Mouse (Mus musculus) gastrocnemius, adult 2 months (tissue): ENCODE measurements around the gene Cdca4. TPM values are rescaled to one million over a fixed set of nuclear protein-coding genes. Genes with fewer than 3 reads are reported as not detected.

ENCODE experiments used
- DNase-seq: peaks from one replicate; pipeline ENCODE4 v3.0.0; 2022
- H3K27ac ChIP-seq: fragments of 200-600 bp; 2 replicates; pipeline ENCODE4 v1.8.1; 2022; ENCODE audit warnings: mild to moderate bottlenecking
- H3K4me3 ChIP-seq: fragments of 200-600 bp; 2 replicates; pipeline ENCODE4 v1.8.1; 2022; ENCODE audit warnings: mild to moderate bottlenecking, moderate library complexity
- CTCF ChIP-seq: fragments of 200-600 bp; IDR thresholded peaks from 2 replicates; pipeline ENCODE4 v1.8.1; 2022; ENCODE audit warnings: antibody characterized with exemption, mild to moderate bottlenecking, moderate library complexity
- intact Hi-C: fragments of 180-260 bp; cut with DNase I; formaldehyde crosslinking; loops from one replicate; pipeline ENCODE4 v1.15.1; 2025
- long read RNA-seq, 2 experiments: library from polyadenylated mRNA; stranded (forward); transcript quantifications; one replicate each; pipeline ENCODE4 v2.0.0; 2021
- total RNA-seq, 2 experiments: library from RNA; stranded (reverse); gene quantifications; 2 replicates each; pipeline ENCODE4 v1.2.3; 2021

Cdca4 gene
- total RNA-seq, result 1 to 10 TPM; 3.0 to 3.1 TPM
- long read RNA-seq, experiment 1, partial matches to known transcripts, result 0 of 1 reads
- long read RNA-seq, experiment 1, other reads (novel, unspliced or antisense), result 0 of 1 reads
- long read RNA-seq, experiment 2, partial matches to known transcripts, result 0 of 5 reads
- long read RNA-seq, experiment 2, other reads (novel, unspliced or antisense), result 1 of 5 reads

DNA sequence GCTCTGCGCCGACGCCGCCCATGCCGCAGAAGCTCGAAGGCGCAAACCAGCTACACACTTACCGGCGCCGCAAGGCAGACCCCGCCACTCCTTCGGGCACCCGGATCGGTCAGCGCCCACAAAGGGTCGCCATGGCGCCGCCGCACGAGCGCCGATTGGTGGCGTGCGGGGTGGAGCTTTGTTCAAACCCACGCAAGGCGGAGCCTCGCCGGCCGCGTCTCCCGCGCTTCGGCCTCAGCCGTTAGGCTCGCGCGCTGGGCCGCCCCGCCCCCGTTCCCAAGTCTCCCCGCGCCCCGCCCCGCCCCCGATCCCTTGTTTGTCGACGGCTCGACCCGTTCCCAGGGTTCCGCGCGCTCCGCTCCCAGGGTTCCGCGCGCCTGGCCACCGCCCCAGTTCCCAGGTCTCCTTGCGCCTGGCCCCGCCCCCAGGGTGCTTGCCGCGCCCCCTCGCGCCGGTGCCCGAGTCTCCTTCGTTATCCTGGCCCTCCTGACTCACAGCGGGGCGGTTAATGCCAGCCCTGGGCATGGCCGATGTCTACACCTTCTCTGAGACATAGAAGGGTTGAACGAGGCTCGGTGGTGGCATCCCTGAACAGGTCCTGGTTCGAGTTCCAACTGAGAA lies at the start of gene Cdca4:
TSS of gene Cdca4 (minus strand) at position 180 of the 621 bp plus-strand sequence.
- intact Hi-C loops, result loop anchor here (2.0 to 10.0 kb wide), 3 partner anchors 21 to 1015 kb away; partner anchors contain the start of genes Clba1, Xrcc3 and Zfyve21
- H3K27ac ChIP-seq, result peak within 1 kb of the TSS; percentile 93
- peak; percentile 100 for DNase-seq
- peak; percentile 33 for TF ChIP-seq CTCF
- peak within 1 kb of the TSS; percentile 95 for H3K4me3 ChIP-seq

DNA sequence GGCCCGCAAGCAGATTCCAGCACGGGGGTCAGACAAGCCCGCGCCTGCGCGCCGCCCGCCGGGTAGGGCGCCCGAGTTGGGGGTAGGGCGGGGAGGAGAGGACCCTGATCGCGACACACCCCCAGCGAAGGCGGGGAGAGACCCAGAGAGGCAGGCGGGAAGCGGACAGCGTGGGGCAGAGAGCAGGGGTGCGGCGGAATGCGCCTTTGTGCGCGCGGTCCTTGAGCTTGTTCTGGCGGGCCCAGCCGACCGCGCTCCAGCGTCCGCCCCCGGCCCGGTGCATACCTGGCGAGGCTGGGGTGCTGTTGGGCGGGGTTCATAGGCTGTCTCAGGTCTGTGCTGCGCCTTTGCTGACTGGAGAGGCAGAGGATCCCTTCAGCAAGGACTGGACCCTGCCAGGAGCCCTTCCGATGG lies 48.4 kb upstream of the Cdca4 start:
- Histone ChIP-seq H3K4me3 (peak overlapping the region; percentile 64), H3K27ac (peak overlapping the region; percentile 76)
- DNase-seq, result no peak
- intact Hi-C loops, result loop anchor here (5.0 to 10.0 kb wide), 4 partner anchors 40 to 227 kb away; partner anchors contain the start of gene Nudt14
- TF ChIP-seq CTCF, result no peak

DNA sequence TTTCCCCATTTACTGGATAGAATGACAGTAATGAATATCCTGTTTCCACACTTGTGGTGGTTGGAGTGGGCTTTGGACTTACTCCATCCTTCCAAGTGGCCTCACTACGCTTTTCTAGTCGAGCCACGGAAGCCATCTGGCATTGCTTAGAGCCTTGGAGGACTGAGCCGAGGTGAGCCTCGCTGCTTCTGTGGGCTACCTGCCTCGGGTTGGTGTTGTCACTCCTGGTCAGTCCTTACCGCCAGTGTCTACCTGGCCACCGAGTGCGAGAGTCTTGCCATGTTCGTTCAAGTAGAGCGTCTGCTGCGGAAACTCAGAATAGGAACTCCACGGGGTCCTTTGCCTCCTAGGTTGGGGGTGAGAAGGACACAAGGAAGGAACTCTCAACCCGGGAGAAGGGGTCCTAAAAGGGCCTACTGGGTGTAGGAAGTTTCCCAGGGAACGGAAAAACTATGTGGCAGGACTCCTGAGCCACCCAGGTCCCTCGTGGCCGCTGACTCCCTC lies 47.9 kb upstream of the Cdca4 start:
- intact Hi-C loops, result loop anchor here (5.0 to 10.0 kb wide), 4 partner anchors 40 to 228 kb away; partner anchors contain the start of gene Nudt14
- Histone ChIP-seq H3K27ac (peak overlapping the region; percentile 76), H3K4me3 (peak overlapping the region; percentile 64)
- DNase-seq, result no peak
- no peak for TF ChIP-seq CTCF

DNA sequence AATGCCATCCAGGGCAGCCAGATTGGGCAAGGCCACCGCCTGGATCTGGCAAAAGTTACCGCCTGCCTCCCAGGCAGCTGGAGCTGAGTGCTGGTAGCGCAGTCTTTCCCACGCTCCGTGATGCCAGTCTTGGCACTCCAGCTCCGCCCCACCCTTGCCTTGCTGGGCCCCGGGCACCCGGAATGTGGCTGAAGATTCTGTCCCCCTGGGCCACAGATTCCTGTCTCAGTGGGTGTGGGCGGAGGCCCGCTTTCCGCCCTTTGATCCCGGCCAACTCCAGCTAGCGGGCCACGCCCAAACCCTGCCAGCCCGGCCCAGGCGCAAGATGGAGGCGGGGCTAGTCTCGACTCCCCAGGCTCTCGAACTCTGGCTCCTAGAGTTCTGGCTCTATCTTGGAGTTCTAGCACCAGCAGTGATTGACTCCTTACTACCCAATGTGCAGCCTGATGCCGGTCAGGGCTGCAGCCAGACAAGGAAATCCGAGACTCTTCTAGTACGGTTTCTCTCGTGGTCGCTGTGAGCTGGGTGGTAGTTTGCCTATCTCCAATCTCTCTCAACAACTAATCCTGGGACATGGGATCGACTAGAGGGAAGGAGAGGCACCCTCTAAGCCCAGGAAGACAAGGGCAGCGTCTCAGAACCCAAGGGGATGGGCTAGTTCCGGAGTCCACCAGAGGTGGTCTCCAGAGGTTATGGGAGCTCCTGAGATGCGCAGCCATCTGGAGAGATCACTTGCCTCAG lies 47.3 kb upstream of the Cdca4 start:
- Histone ChIP-seq H3K4me3 (peak overlapping the region; percentile 64), H3K27ac (peak overlapping the region; percentile 76)
- intact Hi-C loops, result loop anchor here (5.0 to 10.0 kb wide), 4 partner anchors 41 to 228 kb away; partner anchors contain the start of gene Nudt14
- peak; percentile 80 for DNase-seq
- TF ChIP-seq CTCF, result no peak

DNA sequence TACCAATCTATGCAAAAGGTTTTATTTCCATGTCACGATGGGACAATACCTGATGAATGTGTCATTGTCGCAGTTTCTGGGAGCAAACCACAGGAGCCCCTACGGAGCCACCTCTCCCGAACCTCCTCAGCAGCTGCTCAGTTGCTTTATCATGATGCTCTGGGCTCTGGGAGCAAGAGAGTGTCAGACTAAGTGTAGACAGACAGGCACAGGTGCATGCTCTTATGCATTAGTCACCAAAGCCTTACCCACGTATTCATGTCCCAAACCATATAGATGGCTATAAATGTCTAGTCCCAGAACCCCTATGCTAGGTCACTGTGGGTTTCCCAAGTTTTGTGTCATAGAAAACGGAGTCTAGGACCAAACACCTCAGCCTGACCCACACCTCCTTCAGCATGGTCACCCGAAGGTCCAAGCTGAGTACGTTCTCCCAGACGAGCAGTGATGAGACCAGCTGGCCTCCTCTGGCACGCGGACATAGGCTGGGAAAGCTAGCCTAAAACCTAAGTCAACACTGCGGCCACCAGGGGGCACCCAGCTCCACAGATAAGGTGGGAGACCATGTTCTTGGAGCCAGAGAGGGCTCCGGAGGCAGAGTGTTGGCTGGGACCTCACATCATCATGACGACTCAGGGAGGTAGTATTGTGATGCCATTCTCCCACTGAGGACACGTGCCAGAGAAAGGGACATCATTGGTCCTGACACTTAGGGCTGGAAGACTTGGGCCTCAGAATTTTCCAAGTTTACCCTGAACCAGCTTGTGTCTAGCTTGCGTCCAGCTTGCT lies 46.2 kb upstream of the Cdca4 start:
- Histone ChIP-seq H3K4me3 (peak overlapping the region; percentile 64), H3K27ac (peak overlapping the region; percentile 76)
- peak; percentile 96 for DNase-seq
- peak; percentile 92 for TF ChIP-seq CTCF
- intact Hi-C loops, result loop anchor here (1.0 to 10.0 kb wide), 5 partner anchors 42 to 229 kb away; partner anchors contain the start of gene Nudt14

DNA sequence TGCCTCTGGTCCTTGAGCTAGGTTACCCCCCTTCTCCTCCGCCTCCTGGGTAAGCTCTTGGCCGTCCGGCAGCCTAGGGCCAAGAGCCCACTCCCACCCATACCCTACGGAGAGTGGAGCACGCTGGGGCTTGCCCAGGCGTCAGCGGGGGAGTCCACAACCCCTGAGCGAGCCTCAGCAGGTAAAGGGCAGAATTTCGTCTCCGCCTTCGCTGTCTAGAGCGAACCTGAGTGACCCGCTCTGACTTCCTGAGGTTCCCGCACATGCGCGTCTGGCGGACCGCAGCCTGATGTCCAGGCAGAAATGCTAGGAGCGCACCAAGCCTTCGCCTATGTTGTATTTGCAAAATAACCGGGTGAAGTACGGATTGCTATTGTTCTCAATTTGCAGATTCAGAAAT lies 45.0 kb upstream of the Cdca4 start:
- no peak for DNase-seq
- no peak for TF ChIP-seq CTCF
- no peak overlapping the region for H3K4me3 ChIP-seq
- intact Hi-C loops, result loop anchor here (10.0 kb wide), 1 partner anchor 231 kb away; no protein-coding TSS in a partner anchor
- no peak overlapping the region for H3K27ac ChIP-seq

DNA sequence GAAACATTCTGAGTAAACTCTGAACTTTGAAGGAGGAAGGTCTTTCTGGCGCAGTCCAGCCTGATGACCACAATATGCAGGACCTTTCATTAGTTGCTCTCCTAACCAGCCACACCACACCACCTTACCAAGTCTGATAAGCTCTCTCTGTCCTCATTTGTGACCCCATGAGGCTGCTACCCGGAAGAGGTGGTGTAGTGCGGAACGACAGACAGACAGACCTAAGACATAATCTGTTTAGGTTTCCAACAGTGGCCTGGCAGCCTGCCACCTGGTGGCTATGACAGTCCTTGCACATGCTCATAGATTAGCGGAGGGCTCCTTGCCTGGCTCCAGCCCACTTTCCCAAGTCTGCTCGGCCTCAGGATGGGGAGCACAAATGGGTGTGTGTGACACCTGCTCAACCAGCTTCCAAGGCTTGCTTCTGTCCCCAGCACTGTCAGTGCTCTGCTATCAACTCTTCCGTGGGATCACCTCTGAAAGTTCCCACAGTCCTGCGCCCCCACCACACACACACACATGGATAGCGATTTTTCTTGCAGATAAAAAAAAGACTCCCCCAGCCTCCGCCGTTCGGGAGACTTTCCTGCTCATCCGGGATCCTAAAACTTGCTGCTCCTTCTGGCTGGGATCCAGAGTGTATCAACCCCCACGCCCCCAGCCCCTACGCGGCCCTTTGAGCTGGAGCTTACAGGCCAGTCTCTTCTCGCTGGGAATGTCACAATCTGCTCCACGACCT lies 44.4 kb upstream of the Cdca4 start:
- peak; percentile 65 for DNase-seq

DNA sequence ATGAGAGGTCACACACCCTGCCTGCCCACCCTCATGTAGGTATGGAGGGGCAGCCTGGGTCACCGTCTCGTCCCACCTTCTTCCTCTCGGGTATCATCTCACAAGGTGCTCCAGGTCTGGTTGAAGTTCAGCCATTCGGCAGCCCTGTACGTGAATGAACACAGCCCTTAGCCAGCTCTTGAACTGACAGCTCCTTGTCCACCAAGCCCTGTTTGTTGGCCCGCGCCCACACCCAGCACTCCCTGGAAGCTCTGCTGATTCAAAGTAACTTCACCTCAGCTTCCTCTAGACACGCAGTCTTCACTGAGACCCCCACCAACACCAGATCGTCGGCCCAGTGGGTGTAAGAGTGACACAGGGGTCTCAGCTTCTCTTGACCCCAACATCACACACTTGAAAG lies 43.8 kb upstream of the Cdca4 start:
- H3K27ac ChIP-seq, result no peak overlapping the region
- intact Hi-C loops, result loop anchor here (10.0 kb wide), 1 partner anchor 232 kb away; no protein-coding TSS in a partner anchor
- DNase-seq, result no peak
- no peak for TF ChIP-seq CTCF
- no peak overlapping the region for H3K4me3 ChIP-seq

More for the DNA sequence above, 44.4 kb upstream of the Cdca4 start:
- H3K27ac ChIP-seq, result no peak overlapping the region
- TF ChIP-seq CTCF, result peak; percentile 56
- no peak overlapping the region for H3K4me3 ChIP-seq
- intact Hi-C loops, result loop anchor here (10.0 kb wide), 1 partner anchor 231 kb away; no protein-coding TSS in a partner anchor

DNA sequence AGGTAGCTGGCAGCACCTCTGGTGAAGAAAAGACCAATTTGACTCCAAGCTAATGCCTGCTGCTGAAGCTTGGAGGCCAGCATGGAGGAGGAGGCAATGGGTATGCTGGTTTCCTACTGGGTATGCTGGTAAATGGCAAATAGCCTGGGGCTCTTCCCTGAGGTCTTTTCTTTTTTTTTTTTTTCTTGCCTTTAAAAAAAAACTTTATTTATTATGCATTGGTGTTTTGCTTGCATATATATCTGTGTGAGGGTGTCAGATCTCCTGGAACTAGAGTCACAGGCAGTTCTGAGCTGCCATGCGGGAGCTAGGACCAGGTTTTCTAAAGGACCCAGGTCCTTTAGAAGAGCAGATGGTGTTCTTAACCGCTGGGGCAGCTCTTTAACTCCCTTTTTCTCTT lies 42.0 kb upstream of the Cdca4 start:
- Histone ChIP-seq H3K27ac (no peak overlapping the region), H3K4me3 (no peak overlapping the region)
- DNase-seq, result no peak
- intact Hi-C loops, result loop anchor here (10.0 kb wide), 1 partner anchor 234 kb away; no protein-coding TSS in a partner anchor
- no peak for TF ChIP-seq CTCF

DNA sequence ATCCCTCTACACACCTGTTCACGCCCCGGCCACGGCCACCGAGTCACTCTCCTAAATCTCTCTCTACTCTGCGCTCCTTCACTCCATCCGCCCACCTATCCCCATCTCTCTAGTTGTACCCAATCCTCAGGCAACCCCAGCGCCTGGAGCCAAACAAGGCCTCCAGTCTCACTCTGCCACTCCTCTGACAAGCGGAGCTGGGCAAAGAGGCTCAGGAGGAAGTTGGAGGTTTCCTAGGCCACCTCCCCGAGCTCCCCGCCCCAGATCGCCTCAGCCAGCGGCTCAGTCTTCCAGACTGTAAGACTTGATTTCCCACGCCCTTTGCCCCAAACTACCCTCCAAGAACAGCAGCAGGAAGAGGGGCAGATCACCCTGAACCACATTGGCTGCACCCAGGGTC lies 41.6 kb upstream of the Cdca4 start:
- no peak for DNase-seq
- TF ChIP-seq CTCF, result no peak
- Histone ChIP-seq H3K4me3 (no peak overlapping the region), H3K27ac (no peak overlapping the region)
- intact Hi-C loops, result loop anchor here (10.0 kb wide), 1 partner anchor 234 kb away; no protein-coding TSS in a partner anchor

DNA sequence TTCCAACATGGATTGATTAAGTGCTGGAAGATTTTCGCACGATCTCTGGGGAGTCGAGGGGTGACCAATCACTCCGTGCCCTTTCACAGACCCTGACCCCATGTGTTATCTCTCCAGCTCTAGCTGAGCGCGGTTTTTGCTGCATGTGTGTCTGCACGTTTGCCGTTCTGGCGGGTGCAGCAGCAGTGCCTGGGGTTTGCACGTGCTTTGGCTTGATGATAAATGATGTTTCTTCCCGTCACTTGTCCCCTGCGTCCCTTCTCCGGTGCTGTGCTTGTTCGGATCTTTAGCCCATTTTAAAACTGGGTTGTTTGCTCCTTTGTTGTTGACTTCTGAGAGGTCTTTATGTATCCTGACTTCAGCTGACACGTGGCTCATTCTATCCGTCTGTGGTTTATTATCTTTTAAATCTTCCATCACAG lies 40.6 kb upstream of the Cdca4 start:
- intact Hi-C loops, result loop anchor here (10.0 kb wide), 1 partner anchor 235 kb away; no protein-coding TSS in a partner anchor
- DNase-seq, result no peak
- no peak for TF ChIP-seq CTCF
- Histone ChIP-seq H3K4me3 (no peak overlapping the region), H3K27ac (no peak overlapping the region)
